Mouse (Mus musculus) CD4-positive, CD25-positive, alpha-beta regulatory T cell, adult 2 months (primary cell): ENCODE results near the gene Actn1.
A peak's percentile ranks its signal among the peaks of the same experiment; 100 is the strongest.

Experiments used
- DNase-seq: peaks from one replicate; pipeline ENCODE4 v3.0.0-alpha.2; 2012; ENCODE audit warnings: low read depth, low spot score

Gene Actn1

GRCm38 (mm10) chr12:80227835-80228234 is 32.3 kb downstream of the Actn1 start:
- no peak for DNase-seq

GRCm38 (mm10) chr12:80226101-80226500 is 34.1 kb downstream of the Actn1 start:
- DNase-seq = no peak

GRCm38 (mm10) chr12:80224241-80224731 is 35.9 kb downstream of the Actn1 start:
- no peak for DNase-seq

- DNase-seq = no peak
Observed at GRCm38 (mm10) chr12:80223511-80223910, 36.7 kb downstream of the Actn1 start.

- no peak for DNase-seq
Observed at GRCm38 (mm10) chr12:80222473-80222872, 37.7 kb downstream of the Actn1 start.

GRCm38 (mm10) chr12:80220260-80221038 is 39.7 kb downstream of the Actn1 start:
- no peak for DNase-seq

GRCm38 (mm10) chr12:80218784-80219183 is 41.4 kb downstream of the Actn1 start:
- no peak for DNase-seq

GRCm38 (mm10) chr12:80218045-80218611 is 42.0 kb downstream of the Actn1 start:
- DNase-seq = no peak

- no peak for DNase-seq
Observed at GRCm38 (mm10) chr12:80217049-80217448, 43.1 kb downstream of the Actn1 start.

GRCm38 (mm10) chr12:80216258-80216881 is 43.8 kb downstream of the Actn1 start:
- no peak for DNase-seq

- DNase-seq = no peak
Observed at GRCm38 (mm10) chr12:80213810-80214209, 46.4 kb downstream of the Actn1 start.

GRCm38 (mm10) chr12:80213263-80213662 is 46.9 kb downstream of the Actn1 start:
- no peak for DNase-seq

- peak; percentile 24 for DNase-seq
Observed at GRCm38 (mm10) chr12:80210791-80211612, 49.2 kb downstream of the Actn1 start.

- DNase-seq = no peak
Observed at GRCm38 (mm10) chr12:80209914-80210313, 50.3 kb downstream of the Actn1 start.

- DNase-seq = no peak
Observed at GRCm38 (mm10) chr12:80208126-80208820, 51.9 kb downstream of the Actn1 start.

- DNase-seq = no peak
Observed at GRCm38 (mm10) chr12:80203284-80203683, 56.9 kb downstream of the Actn1 start.

GRCm38 (mm10) chr12:80199738-80200137 is 60.4 kb downstream of the Actn1 start:
- DNase-seq = peak; percentile 22

GRCm38 (mm10) chr12:80198487-80198886 is 61.7 kb downstream of the Actn1 start:
- DNase-seq = peak; percentile 84

GRCm38 (mm10) chr12:80197343-80197742 is 62.8 kb downstream of the Actn1 start:
- DNase-seq = peak; percentile 78

- no peak for DNase-seq
Observed at GRCm38 (mm10) chr12:80191806-80192205, 68.4 kb downstream of the Actn1 start.

GRCm38 (mm10) chr12:80191371-80191770 is 68.8 kb downstream of the Actn1 start:
- DNase-seq = no peak
